Mouse (Mus musculus) brain, embryonic 14.5 days (tissue): Measurements from ENCODE around the gene Rps17.

Experiments used
- CTCF ChIP-seq: fragments of 200-500 bp; IDR thresholded peaks from 2 replicates; pipeline ENCODE4 v1.5.1; 2012; ENCODE audit warnings: inconsistent platforms, mild to moderate bottlenecking, moderate library complexity, borderline replicate concordance; ENCODE audit not compliant: insufficient read depth, insufficient read length; ENCODE audit errors: extremely low read depth
- POLR2A ChIP-seq: fragments of 200-500 bp; IDR thresholded peaks from 2 replicates; pipeline ENCODE4 v1.6.1; 2012; ENCODE audit warnings: mild to moderate bottlenecking, inconsistent platforms, borderline replicate concordance; ENCODE audit not compliant: poor library complexity, insufficient read depth, insufficient read length, severe bottlenecking; ENCODE audit errors: extremely low read depth

- TF ChIP-seq CTCF (no peak), POLR2A (no peak)
Measured at GRCm38 (mm10) chr7:81311130-81311529, 33.9 kb downstream of the Rps17 start.
